Mouse (Mus musculus): ENCODE results near the gene Cby1. TPM values are rescaled to one million over a fixed set of nuclear protein-coding genes. Genes with fewer than 3 reads are reported as not detected.
A peak's percentile ranks its signal among the peaks of the same experiment; 100 is the strongest.

The Cby1 gene
- polyA plus RNA-seq, 1 experiment from 2014 or later: 48.9 TPM

DNA sequence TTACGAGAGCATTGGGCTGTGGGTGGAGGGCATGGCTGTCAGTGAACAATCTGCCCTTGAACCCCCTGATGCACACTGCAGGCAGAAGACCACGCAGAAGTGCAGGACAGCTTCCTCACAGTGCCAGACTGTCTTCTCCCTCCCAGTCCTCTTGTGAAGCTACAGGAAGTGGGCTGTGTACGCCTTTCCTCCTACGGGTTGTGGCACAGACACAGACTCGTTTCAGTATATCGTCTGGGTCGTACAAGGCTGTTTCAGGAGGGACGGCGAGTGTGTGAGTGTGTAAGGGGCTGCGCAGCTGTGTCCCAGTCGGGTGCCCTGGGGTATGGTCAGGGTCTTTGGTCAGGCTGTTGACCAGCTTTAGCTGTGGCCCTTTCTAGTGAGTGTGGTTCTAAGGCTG, 34.7 kb downstream of the Cby1 start:
- Histone ChIP-seq H3K9me3 (no peaks in the 10 kb centered on the region), H3K27me3 (ENCODE audit: insufficient read depth, poor library complexity, severe bottlenecking) (no peaks in the 10 kb centered on the region), H3K4me3 (peak overlapping the region; percentile 22; the same call in 1 of the 2 replicates), H3K27ac (peak overlapping the region; percentile 65; the same call in 1 of the 2 replicates), H3K4me1 (peaks cover 57% of the 10 kb centered on the region), H3K36me3 (peaks cover 30% of the 10 kb centered on the region)
- 72% methylated on average over 11 of the region's 11 CpGs for WGBS
- DNase-seq (ENCODE audit: low spot score): no peak

DNA sequence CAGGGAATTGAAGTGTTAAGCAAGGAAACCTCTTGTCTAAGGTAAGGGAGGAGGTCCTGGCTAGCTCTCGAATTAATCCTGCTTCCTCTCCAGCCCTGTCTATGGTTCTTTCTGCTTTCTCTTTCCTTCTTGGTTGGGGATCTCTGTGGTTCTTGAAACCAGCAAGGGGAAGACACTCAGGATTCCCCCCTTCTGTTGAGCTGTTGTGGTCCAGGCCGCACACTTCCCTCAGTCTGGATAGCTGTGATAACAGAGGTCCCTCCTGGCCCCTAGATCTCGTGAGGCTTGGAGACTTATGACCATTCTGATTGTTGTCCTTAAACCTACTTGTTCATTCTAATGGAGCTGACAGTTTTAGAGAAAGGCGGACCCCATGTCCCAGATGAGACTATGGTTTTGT, 35.5 kb downstream of the Cby1 start:
- WGBS: 74% methylated on average over 4 of the region's 4 CpGs
- H3K36me3 ChIP-seq: peaks cover 36% of the 10 kb centered on the region
- peaks cover 54% of the 10 kb centered on the region for H3K4me1 ChIP-seq
- H3K27ac ChIP-seq: peak overlapping the region; percentile 65; the same call in 1 of the 2 replicates
- H3K27me3 ChIP-seq (ENCODE audit: insufficient read depth, poor library complexity, severe bottlenecking): no peaks in the 10 kb centered on the region
- H3K4me3 ChIP-seq: no peak overlapping the region
- no peak for DNase-seq (ENCODE audit: low spot score)
- no peaks in the 10 kb centered on the region for H3K9me3 ChIP-seq

DNA sequence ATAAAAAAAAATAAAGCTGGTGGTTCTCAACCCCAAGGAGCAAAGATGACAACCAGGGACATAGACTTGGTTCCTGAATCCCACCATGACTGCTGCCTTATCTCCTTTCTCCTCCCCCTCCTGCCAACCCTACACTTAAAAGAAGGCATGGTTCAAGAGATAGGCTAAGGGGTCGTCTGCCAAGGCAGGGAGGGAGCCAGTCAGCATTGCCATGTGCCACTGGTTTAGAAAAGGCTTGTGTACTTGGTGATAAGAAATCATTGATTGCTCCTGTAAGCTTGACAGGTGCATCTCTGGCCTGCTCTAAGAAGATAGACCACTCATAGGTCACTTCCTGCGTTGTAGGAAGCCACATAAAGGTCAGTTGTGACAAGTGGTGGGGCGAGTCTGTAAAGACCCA, 36.5 kb downstream of the Cby1 start:
- H3K27me3 ChIP-seq (ENCODE audit: insufficient read depth, poor library complexity, severe bottlenecking): no peaks in the 10 kb centered on the region
- H3K4me1 ChIP-seq: peaks cover 52% of the 10 kb centered on the region
- no peak for DNase-seq (ENCODE audit: low spot score)
- 40% methylated on average over 3 of the region's 3 CpGs for WGBS
- no peak overlapping the region for H3K4me3 ChIP-seq
- H3K27ac ChIP-seq: 0 out of 2 replicates have a peak overlapping the region, but pooled peaks have one; percentile 22
- no peaks in the 10 kb centered on the region for H3K9me3 ChIP-seq
- H3K36me3 ChIP-seq: peaks cover 37% of the 10 kb centered on the region

GRCm38 (mm10) chr15:79696508-79696907, 37.5 kb downstream of the Cby1 start:
- Histone ChIP-seq H3K4me3 (no peak overlapping the region), H3K27ac (no peak overlapping the region), H3K27me3 (ENCODE audit: insufficient read depth, poor library complexity, severe bottlenecking) (no peaks in the 10 kb centered on the region), H3K4me1 (peaks cover 46% of the 10 kb centered on the region), H3K36me3 (peaks cover 37% of the 10 kb centered on the region), H3K9me3 (no peaks in the 10 kb centered on the region)
- WGBS: 95% methylated on average over 2 of the region's 2 CpGs
- no peak for DNase-seq (ENCODE audit: low spot score)

GRCm38 (mm10) chr15:79697011-79697410, 38.0 kb downstream of the Cby1 start:
- Histone ChIP-seq H3K27me3 (ENCODE audit: insufficient read depth, poor library complexity, severe bottlenecking) (no peaks in the 10 kb centered on the region), H3K36me3 (peaks cover 37% of the 10 kb centered on the region)
- WGBS: 87% methylated on average over 6 of the region's 6 CpGs

DNA sequence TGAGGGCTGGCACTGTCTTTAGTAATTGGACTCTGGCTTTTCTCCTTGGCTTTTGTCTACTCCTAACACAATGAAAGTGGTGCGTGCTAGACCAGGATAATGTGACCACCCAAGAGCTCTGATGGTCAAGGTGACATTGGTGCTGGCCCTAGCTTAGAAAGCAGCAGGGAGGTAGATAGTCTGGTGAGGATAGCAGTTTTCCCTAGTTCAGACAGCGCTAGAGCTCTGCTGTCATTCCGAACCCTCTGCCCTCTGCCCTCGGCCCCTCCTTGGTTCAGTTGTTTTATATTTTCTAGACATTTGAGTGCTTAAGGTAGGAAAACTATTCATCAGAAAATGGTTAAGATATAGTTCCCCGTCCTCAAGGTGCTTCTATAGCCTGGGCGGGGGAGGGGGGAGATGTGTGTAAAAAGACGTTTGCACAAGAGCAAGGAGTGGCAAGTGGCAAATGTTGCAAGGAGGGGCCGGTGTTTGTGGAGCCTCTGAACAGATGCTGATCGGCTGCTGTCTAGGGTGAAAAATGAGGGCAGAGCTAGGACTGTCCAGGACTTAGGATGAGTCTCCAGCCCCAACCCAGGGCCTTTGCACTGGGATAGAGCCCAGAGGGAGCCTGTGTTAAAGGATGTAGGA, 38.7 kb downstream of the Cby1 start:
- no peaks in the 10 kb centered on the region for H3K27me3 ChIP-seq (ENCODE audit: insufficient read depth, poor library complexity, severe bottlenecking)
- WGBS: 80% methylated on average over 9 of the region's 9 CpGs

More at GRCm38 (mm10) chr15:79697011-79697410, 38.0 kb downstream of the Cby1 start:
- Histone ChIP-seq H3K27ac (peak overlapping the region; percentile 56; the same call in 1 of the 2 replicates), H3K4me1 (peaks cover 41% of the 10 kb centered on the region), H3K9me3 (no peaks in the 10 kb centered on the region), H3K4me3 (no peak overlapping the region)
- DNase-seq (ENCODE audit: low spot score): no peak

GRCm38 (mm10) chr15:79706603-79707214, 47.7 kb downstream of the Cby1 start:
- Histone ChIP-seq H3K36me3 (peaks cover 48% of the 10 kb centered on the region), H3K27ac (no peak overlapping the region), H3K4me1 (peaks cover 9% of the 10 kb centered on the region; the same call in 1 of the 2 replicates), H3K4me3 (no peak overlapping the region), H3K9me3 (no peaks in the 10 kb centered on the region), H3K27me3 (ENCODE audit: insufficient read depth, poor library complexity, severe bottlenecking) (no peaks in the 10 kb centered on the region)
- WGBS: 84% methylated on average over 17 of the region's 17 CpGs
- no peak for DNase-seq (ENCODE audit: low spot score)

More for the DNA sequence above, 38.7 kb downstream of the Cby1 start:
- Histone ChIP-seq H3K27ac (peak overlapping the region; percentile 56; the same call in 1 of the 2 replicates), H3K36me3 (peaks cover 37% of the 10 kb centered on the region), H3K4me3 (no peak overlapping the region), H3K9me3 (no peaks in the 10 kb centered on the region), H3K4me1 (peaks cover 35% of the 10 kb centered on the region)
- DNase-seq (ENCODE audit: low spot score): no peak

- no peak overlapping the region for H3K4me3 ChIP-seq
- no peaks in the 10 kb centered on the region for H3K9me3 ChIP-seq
- H3K27me3 ChIP-seq (ENCODE audit: insufficient read depth, poor library complexity, severe bottlenecking): no peaks in the 10 kb centered on the region
- 92% methylated on average over 5 of the region's 5 CpGs for WGBS
- H3K36me3 ChIP-seq: peaks cover 64% of the 10 kb centered on the region
- H3K27ac ChIP-seq: no peak overlapping the region
- no peak for DNase-seq (ENCODE audit: low spot score)
- H3K4me1 ChIP-seq: peaks cover 9% of the 10 kb centered on the region; the same call in 1 of the 2 replicates
Measured at GRCm38 (mm10) chr15:79708229-79708822, 49.3 kb downstream of the Cby1 start.

- Histone ChIP-seq H3K4me3 (no peak overlapping the region), H3K9me3 (no peaks in the 10 kb centered on the region), H3K27ac (no peak overlapping the region), H3K27me3 (ENCODE audit: insufficient read depth, poor library complexity, severe bottlenecking) (no peaks in the 10 kb centered on the region), H3K4me1 (no peaks in the 10 kb centered on the region), H3K36me3 (peaks cover 99% of the 10 kb centered on the region)
- DNase-seq (ENCODE audit: low spot score): no peak
- WGBS: 89% methylated on average over 7 of the region's 7 CpGs
Measured at GRCm38 (mm10) chr15:79715646-79716045, 56.6 kb downstream of the Cby1 start.

GRCm38 (mm10) chr15:79716710-79717109, 57.7 kb downstream of the Cby1 start:
- no peak overlapping the region for H3K27ac ChIP-seq
- no peak overlapping the region for H3K4me3 ChIP-seq
- no peaks in the 10 kb centered on the region for H3K4me1 ChIP-seq
- 92% methylated on average over 6 of the region's 6 CpGs for WGBS
- H3K36me3 ChIP-seq: peaks cover 97% of the 10 kb centered on the region
- no peak for DNase-seq (ENCODE audit: low spot score)
- H3K9me3 ChIP-seq: no peaks in the 10 kb centered on the region
- no peaks in the 10 kb centered on the region for H3K27me3 ChIP-seq (ENCODE audit: insufficient read depth, poor library complexity, severe bottlenecking)

Other genes starting within 250 kb of the Cby1 start
- gene Csnk1e, start 203.6 kb upstream of the Cby1 start, polyA plus RNA-seq (2016; fragmentation: Nextera tagmentation; extraction: Ambion mirVana): 87.9 and 102 TPM in 2 replicates
- 0.06 TPM in 1 of 2 replicates, not detected in the other for gene Kcnj4, start 154.0 kb upstream of the Cby1 start, polyA plus RNA-seq (2016; fragmentation: Nextera tagmentation; extraction: Ambion mirVana)
- 29.8 and 40.5 TPM in 2 replicates for gene Kdelr3, start 142.8 kb upstream of the Cby1 start, polyA plus RNA-seq (2016; fragmentation: Nextera tagmentation; extraction: Ambion mirVana)
- gene Ddx17, start 112.5 kb upstream of the Cby1 start, polyA plus RNA-seq (2016; fragmentation: Nextera tagmentation; extraction: Ambion mirVana): 33.3 and 37.5 TPM in 2 replicates
- gene Dmc1, start 54.1 kb upstream of the Cby1 start, polyA plus RNA-seq (2016; fragmentation: Nextera tagmentation; extraction: Ambion mirVana): 1.2 and 1.5 TPM in 2 replicates
- 0.55 and 1.1 TPM in 2 replicates for gene Fam227a, start 243 bp upstream of the Cby1 start, polyA plus RNA-seq (2016; fragmentation: Nextera tagmentation; extraction: Ambion mirVana)
- gene Tomm22, start 11.7 kb downstream of the Cby1 start, polyA plus RNA-seq (2016; fragmentation: Nextera tagmentation; extraction: Ambion mirVana): 258 and 286 TPM in 2 replicates
- 18.4 and 21.0 TPM in 2 replicates for gene Josd1, start 28.7 kb downstream of the Cby1 start, polyA plus RNA-seq (2016; fragmentation: Nextera tagmentation; extraction: Ambion mirVana)
- gene Gtpbp1, start 31.6 kb downstream of the Cby1 start, polyA plus RNA-seq (2016; fragmentation: Nextera tagmentation; extraction: Ambion mirVana): 38.1 and 38.3 TPM in 2 replicates
- gene Sun2, start 83.3 kb downstream of the Cby1 start, polyA plus RNA-seq (2016; fragmentation: Nextera tagmentation; extraction: Ambion mirVana): 2.4 and 2.9 TPM in 2 replicates
- 37.3 and 48.0 TPM in 2 replicates for gene Dnal4, start 118.7 kb downstream of the Cby1 start, polyA plus RNA-seq (2016; fragmentation: Nextera tagmentation; extraction: Ambion mirVana)
- gene Nptxr, start 145.6 kb downstream of the Cby1 start, polyA plus RNA-seq (2016; fragmentation: Nextera tagmentation; extraction: Ambion mirVana): 1.1 and 1.2 TPM in 2 replicates
- not detected in 2 replicates for gene Npcd, start 175.0 kb downstream of the Cby1 start, polyA plus RNA-seq (2016; fragmentation: Nextera tagmentation; extraction: Ambion mirVana)
- gene Cbx6, start 175.5 kb downstream of the Cby1 start, polyA plus RNA-seq (2016; fragmentation: Nextera tagmentation; extraction: Ambion mirVana): 18.9 and 27.1 TPM in 2 replicates
- gene Apobec3, start 232.5 kb downstream of the Cby1 start, polyA plus RNA-seq (2016; fragmentation: Nextera tagmentation; extraction: Ambion mirVana): 9.5 and 10.2 TPM in 2 replicates

All from heart, embryonic 10.5 days (tissue).